Mouse (Mus musculus) small intestine, adult 2 months (tissue): ENCODE measurements around the gene R3hdml.

Source experiments
- CTCF ChIP-seq: fragments of 200-500 bp; IDR thresholded peaks from 2 replicates; pipeline ENCODE4 v1.5.1; 2012; ENCODE audit warnings: low read depth, mild to moderate bottlenecking, control low read depth, inconsistent platforms, low read length, moderate library complexity, mixed read lengths; ENCODE audit not compliant: insufficient replicate concordance, insufficient read length; ENCODE audit errors: extremely low read depth
- POLR2A ChIP-seq: fragments of 200-500 bp; IDR thresholded peaks from 2 replicates; pipeline ENCODE4 v1.6.1; 2012; ENCODE audit warnings: low read depth, mild to moderate bottlenecking, control low read depth, inconsistent platforms, low read length, moderate library complexity

GRCm38 (mm10) chr2:163481539-163482029 lies 10.5 kb upstream of the R3hdml start:
- peak; percentile 32; the same call in 1 of the 2 replicates for TF ChIP-seq CTCF
- no peak for TF ChIP-seq POLR2A
